Mouse (Mus musculus) left cerebral cortex, adult 2 months (tissue): ENCODE measurements around the gene Sorl1. TPM values are rescaled to one million over a fixed set of nuclear protein-coding genes. Genes with fewer than 3 reads are reported as not detected.

Experiments used
- DNase-seq, 2 experiments: peaks; one replicate each; pipeline ENCODE4 v3.0.0; 2021 to 2022; ENCODE audit warnings: low spot score in 2 of 2, mixed read lengths in 1 of 2; ENCODE audit errors: extremely low spot score in 1 of 2
- H3K27ac ChIP-seq: fragments of 200-600 bp; 2 replicates; pipeline ENCODE4 v1.8.1; 2022
- H3K4me3 ChIP-seq: fragments of 200-600 bp; 2 replicates; pipeline ENCODE4 v1.8.1; 2022
- CTCF ChIP-seq: fragments of 200-600 bp; IDR thresholded peaks from 2 replicates; pipeline ENCODE4 v1.8.1; 2022; ENCODE audit warnings: antibody characterized with exemption, mild to moderate bottlenecking, moderate library complexity
- intact Hi-C: fragments of 180-260 bp; cut with DNase I; formaldehyde crosslinking; loops from one replicate; pipeline ENCODE4 v1.15.1; 2025
- total RNA-seq, 2 experiments: library from RNA; stranded (reverse); gene quantifications; 2 replicates each; pipeline ENCODE4 v1.2.3; 2021

Sorl1 gene
- total RNA-seq, 2 experiments from 2014 or later: 238 to 239 TPM

DNA sequence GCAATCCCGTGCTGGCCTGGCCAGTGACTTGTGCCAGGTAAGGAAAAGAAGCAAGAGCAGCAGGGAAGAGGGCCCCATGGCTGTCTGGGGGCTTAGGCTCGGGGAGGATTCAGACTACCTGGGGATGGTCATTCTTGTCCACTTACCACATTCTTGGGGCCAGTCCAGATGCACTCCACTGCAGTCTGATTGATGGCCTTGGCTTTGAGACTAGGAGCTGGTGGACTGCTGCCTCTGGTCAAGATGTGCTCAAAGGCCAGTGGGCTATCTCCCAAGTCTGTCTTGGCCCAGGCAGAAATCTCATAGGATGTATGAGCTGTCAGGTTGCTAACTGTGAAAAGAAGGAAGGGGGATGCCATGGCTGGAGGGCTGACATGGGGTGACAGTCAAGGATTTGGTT, 141.3 kb downstream of the Sorl1 start:
- intact Hi-C loops: no loop called here
- no peak for TF ChIP-seq CTCF

GRCm38 (mm10) chr9:41982023-41982422, 142.1 kb downstream of the Sorl1 start:
- no peak for TF ChIP-seq CTCF
- H3K4me3 ChIP-seq: no peak overlapping the region
- peak; percentile 42 to 67 for DNase-seq
- intact Hi-C loops: no loop called here
- peak overlapping the region; percentile 63 for H3K27ac ChIP-seq

More for the DNA sequence above, 141.3 kb downstream of the Sorl1 start:
- Histone ChIP-seq H3K4me3 (no peak overlapping the region), H3K27ac (peak overlapping the region; percentile 63; the same call in 1 of the 2 replicates)
- no peak for DNase-seq

DNA sequence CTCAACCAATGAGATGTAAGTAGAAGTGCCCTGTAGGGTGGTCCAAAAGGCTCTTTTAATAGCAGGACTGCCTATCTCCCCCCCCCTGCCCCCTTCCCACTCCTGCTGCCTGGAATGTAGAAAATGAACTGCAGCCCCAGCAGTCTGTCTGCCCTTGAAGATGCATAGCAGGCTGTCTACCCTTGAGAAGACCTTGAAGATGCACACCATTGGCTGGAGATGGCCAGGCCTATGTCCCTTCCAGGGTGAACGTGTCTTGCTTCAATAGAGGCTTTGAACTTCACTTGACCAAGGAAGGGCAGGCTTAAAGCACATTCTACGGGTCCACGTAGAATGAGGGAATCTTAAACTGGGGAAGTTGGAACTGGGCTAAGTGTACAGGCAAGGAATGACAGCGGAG, 142.8 kb downstream of the Sorl1 start:
- TF ChIP-seq CTCF: no peak
- no peak overlapping the region for H3K4me3 ChIP-seq
- no peak overlapping the region for H3K27ac ChIP-seq
- intact Hi-C loops: no loop called here
- DNase-seq: no peak

DNA sequence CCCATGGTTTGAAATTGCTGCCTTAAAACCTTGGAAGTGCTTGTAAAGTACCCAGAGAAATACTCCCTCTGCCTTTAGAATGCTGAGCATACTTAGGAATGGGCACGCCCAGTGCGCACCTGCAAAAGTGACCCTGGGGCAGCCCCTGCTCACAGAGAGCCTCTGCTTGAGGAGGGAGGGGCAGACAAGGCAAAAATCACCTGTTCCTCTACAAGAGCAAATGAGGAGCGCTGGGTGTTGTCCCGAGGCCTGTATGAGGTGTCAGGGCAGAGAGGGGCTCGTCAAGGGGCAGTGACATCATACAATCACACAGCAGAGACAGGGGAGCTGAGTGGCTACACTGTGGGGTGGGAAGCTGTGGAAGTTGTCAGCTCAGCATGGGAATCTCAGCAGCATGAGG, 143.3 kb downstream of the Sorl1 start:
- DNase-seq: no peak
- Histone ChIP-seq H3K27ac (no peak overlapping the region), H3K4me3 (no peak overlapping the region)
- intact Hi-C loops: no loop called here
- no peak for TF ChIP-seq CTCF

DNA sequence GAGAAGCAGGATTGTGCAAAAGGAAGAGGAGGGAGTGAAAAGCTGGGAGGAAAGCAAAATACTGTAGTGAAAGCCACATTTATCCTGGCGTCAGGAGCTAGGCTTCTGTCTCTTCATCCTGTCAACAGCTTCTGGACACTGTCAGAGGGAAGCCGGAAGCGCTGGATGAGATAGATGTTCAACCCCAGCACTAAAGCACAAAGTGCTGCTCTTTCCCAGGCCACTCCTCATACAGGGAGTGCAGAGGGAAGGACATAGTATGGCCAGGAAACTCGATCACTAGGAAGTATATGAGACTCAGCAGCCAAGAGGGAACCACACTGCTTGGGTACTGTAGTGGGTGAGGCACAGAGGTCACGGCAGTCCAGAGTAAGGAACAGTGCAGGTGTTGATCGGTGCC, 145.7 kb downstream of the Sorl1 start:
- no peak for TF ChIP-seq CTCF
- intact Hi-C loops: no loop called here
- DNase-seq: no peak

GRCm38 (mm10) chr9:41975968-41976367, 148.1 kb downstream of the Sorl1 start:
- intact Hi-C loops: no loop called here
- TF ChIP-seq CTCF: no peak
- no peak overlapping the region for H3K27ac ChIP-seq

More for the DNA sequence above, 145.7 kb downstream of the Sorl1 start:
- H3K4me3 ChIP-seq: no peak overlapping the region
- no peak overlapping the region for H3K27ac ChIP-seq

GRCm38 (mm10) chr9:41974661-41975060, 149.4 kb downstream of the Sorl1 start:
- no peak for DNase-seq
- Histone ChIP-seq H3K27ac (no peak overlapping the region), H3K4me3 (no peak overlapping the region)
- intact Hi-C loops: loop anchor here (1.0 kb wide), 1 partner anchor 745 kb away; no protein-coding TSS in a partner anchor
- no peak for TF ChIP-seq CTCF

More at GRCm38 (mm10) chr9:41975968-41976367, 148.1 kb downstream of the Sorl1 start:
- H3K4me3 ChIP-seq: no peak overlapping the region
- no peak for DNase-seq

- TF ChIP-seq CTCF: peak; percentile 78
- peak; percentile 77 to 81 for DNase-seq
- H3K27ac ChIP-seq: no peak overlapping the region
- H3K4me3 ChIP-seq: no peak overlapping the region
- intact Hi-C loops: loop anchor here (1.0 kb wide), 1 partner anchor 745 kb away; no protein-coding TSS in a partner anchor
These were observed 150.1 kb downstream of the Sorl1 start for GRCm38 (mm10) chr9:41973775-41974657.

GRCm38 (mm10) chr9:41969961-41970360, 154.1 kb downstream of the Sorl1 start:
- Histone ChIP-seq H3K4me3 (no peak overlapping the region), H3K27ac (no peak overlapping the region)
- intact Hi-C loops: no loop called here
- no peak for TF ChIP-seq CTCF
- no peak for DNase-seq

DNA sequence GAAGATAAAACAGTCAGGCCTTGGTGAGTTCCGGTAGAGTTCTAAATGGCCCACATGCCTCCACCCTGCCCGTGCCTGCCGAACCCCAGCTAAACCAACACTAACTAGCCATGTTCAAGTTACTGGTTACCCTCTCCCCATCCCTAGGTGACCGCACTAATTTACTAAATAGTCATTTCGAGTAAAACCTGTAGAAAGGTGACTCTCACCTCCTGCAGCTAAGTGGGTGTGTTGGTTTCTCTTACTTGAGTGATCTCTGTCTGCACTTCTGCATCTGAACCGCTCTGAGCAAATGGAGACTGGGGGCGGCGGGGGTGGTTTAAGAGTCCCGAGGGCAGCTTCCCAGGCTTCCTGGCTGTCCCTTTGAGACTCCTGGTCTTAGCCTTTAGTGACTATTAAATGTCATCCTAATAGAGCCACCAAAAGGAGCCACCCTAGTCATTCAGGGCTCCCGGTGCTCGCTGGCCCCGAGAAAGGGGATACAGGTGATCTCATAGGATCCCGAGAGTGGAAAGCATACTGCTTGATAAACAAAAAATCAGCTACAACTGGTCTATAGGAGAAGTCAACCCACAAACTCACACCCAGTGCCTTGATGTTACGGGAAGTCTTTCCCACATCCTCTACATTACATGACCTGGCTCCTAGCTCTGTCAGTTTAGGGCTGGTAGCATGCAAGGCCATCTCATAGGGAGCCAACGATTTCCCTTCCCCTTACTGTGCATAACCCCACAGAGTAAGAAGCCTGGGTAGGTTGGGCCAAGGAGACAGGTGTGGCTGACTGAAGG, 155.2 kb downstream of the Sorl1 start:
- intact Hi-C loops: no loop called here
- Histone ChIP-seq H3K27ac (no peak overlapping the region), H3K4me3 (no peak overlapping the region)
- no peak for DNase-seq
- no peak for TF ChIP-seq CTCF

DNA sequence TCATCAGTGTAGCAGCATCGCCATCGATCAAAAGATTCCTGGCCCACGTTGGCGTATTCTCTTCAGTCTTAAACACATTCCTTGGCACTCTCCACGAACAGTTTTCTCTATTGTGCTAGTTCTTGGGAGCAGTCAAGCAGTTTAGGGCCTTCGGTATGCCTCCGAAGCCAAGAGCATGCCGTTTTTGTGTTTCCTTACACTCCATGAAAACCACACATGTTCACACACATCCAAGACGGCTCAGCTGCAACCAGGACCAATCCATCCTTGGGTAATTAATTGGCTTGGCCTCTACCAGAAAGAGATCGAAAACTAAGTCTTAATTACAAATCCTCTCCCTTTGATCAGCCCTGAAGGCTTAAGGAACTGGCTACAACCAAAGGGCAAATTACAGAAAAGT, 162.8 kb downstream of the Sorl1 start:
- TF ChIP-seq CTCF: no peak
- Histone ChIP-seq H3K4me3 (no peak overlapping the region), H3K27ac (no peak overlapping the region)
- no peak for DNase-seq
- intact Hi-C loops: no loop called here

- no peak for DNase-seq
- intact Hi-C loops: no loop called here
- Histone ChIP-seq H3K4me3 (no peak overlapping the region), H3K27ac (no peak overlapping the region)
- no peak for TF ChIP-seq CTCF
These were observed 165.8 kb downstream of the Sorl1 start for GRCm38 (mm10) chr9:41958282-41958681.
